Mouse (Mus musculus) spleen, postnatal 10 days (tissue): Measurements from ENCODE around the gene Il34.

ENCODE experiments used
- DNase-seq, 2 experiments: peaks; one replicate each; pipeline ENCODE4 v3.0.0; 2021 to 2022; ENCODE audit warnings: low spot score in 2 of 2

The Il34 gene

GRCm38 (mm10) chr8:110805669-110806068 is at the start of gene Il34:
Il34 (minus strand) TSS chr8:110805924.
- DNase-seq: peak in 1 of 2 experiments; percentile 23

GRCm38 (mm10) chr8:110851186-110851585 is 45.5 kb upstream of the Il34 start:
- no peak for DNase-seq

- DNase-seq: no peak
Observed at GRCm38 (mm10) chr8:110847645-110848495, 42.1 kb upstream of the Il34 start.

GRCm38 (mm10) chr8:110847171-110847549 is 41.4 kb upstream of the Il34 start:
- DNase-seq: no peak

- DNase-seq: peak; percentile 83 to 89
Observed at GRCm38 (mm10) chr8:110846405-110847170, 40.9 kb upstream of the Il34 start, which contains the start of the genes Cog4 and Sf3b3. Cog4 (plus strand) TSS chr8:110846600. Sf3b3 (minus strand) TSS chr8:110846787.

- DNase-seq: peak; percentile 20 to 22
Observed at GRCm38 (mm10) chr8:110845821-110846404, 40.2 kb upstream of the Il34 start.

- no peak for DNase-seq
Observed at GRCm38 (mm10) chr8:110844941-110845340, 39.2 kb upstream of the Il34 start.

- no peak for DNase-seq
Observed at GRCm38 (mm10) chr8:110843207-110843606, 37.5 kb upstream of the Il34 start.

- DNase-seq: no peak
Observed at GRCm38 (mm10) chr8:110842012-110842574, 36.4 kb upstream of the Il34 start.

- DNase-seq: no peak
Observed at GRCm38 (mm10) chr8:110831956-110832355, 26.2 kb upstream of the Il34 start.

GRCm38 (mm10) chr8:110828511-110828910 is 22.8 kb upstream of the Il34 start:
- no peak for DNase-seq

- DNase-seq: no peak
Observed at GRCm38 (mm10) chr8:110824861-110825260, 19.1 kb upstream of the Il34 start.

- no peak for DNase-seq
Observed at GRCm38 (mm10) chr8:110821960-110822359, 16.2 kb upstream of the Il34 start.

GRCm38 (mm10) chr8:110820257-110820656 is 14.5 kb upstream of the Il34 start:
- DNase-seq: no peak

- DNase-seq: no peak
Observed at GRCm38 (mm10) chr8:110818593-110818992, 12.9 kb upstream of the Il34 start.

GRCm38 (mm10) chr8:110816990-110817389 is 11.3 kb upstream of the Il34 start:
- no peak for DNase-seq

- no peak for DNase-seq
Observed at GRCm38 (mm10) chr8:110815308-110815707, 9.6 kb upstream of the Il34 start.

- no peak for DNase-seq
Observed at GRCm38 (mm10) chr8:110813081-110813812, 7.5 kb upstream of the Il34 start.

- DNase-seq: no peak
Observed at GRCm38 (mm10) chr8:110812349-110813080, 6.8 kb upstream of the Il34 start.

GRCm38 (mm10) chr8:110811793-110812192 is 6.1 kb upstream of the Il34 start:
- DNase-seq: no peak

- DNase-seq: no peak
Observed at GRCm38 (mm10) chr8:110811116-110811515, 5.4 kb upstream of the Il34 start.
